Mouse (Mus musculus): ENCODE measurements around the gene Pdzrn4.

The Pdzrn4 gene

GRCm38 (mm10) chr15:92587431-92587830 lies 190.8 kb downstream of the Pdzrn4 start:
- DNase-seq (ENCODE audit: low spot score) = no peak

- DNase-seq (ENCODE audit: low spot score) = no peak
Measured at GRCm38 (mm10) chr15:92594721-92595120, 198.0 kb downstream of the Pdzrn4 start.

DNA sequence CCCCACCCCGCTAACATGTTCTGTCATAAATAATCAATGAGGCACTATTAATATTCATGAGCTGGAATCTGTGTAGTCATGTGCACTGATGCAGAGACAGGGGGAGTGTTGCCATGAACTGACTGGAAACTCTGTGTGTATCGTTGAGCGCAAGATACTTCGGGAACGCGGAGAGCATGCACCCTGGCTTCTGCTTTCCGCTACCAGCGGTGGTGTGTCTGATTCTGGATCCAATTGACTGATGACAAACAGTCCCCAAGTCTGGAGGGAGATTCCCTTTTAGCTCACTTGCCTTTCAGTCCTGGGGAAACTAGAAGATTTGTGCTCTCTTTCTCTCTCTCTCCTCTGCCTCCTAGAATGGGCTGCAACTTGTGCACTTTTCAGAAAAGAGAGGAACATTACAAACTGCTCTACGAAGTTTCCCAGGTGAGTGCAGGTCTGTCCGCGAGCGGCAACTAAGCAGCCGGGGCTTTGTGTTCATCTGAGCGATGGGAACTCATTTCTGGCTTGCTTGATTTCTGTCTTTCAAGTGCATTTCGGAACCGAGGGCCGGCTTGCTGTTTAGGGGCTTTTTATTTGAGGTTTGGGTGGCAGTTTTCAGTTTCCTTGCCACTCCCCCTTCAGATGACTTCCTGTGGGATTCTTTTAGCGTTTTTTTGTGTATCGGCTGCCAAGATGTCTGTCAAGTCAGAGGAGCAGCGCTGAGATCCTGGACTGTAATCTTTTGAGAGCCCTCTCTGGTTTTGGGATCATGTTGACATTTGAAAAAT lies 200.5 kb downstream of the Pdzrn4 start:
- DNase-seq (ENCODE audit: low spot score) = no peak

- DNase-seq (ENCODE audit: low spot score) = peak; percentile 6
Measured at GRCm38 (mm10) chr15:92598380-92599295, 202.0 kb downstream of the Pdzrn4 start.

DNA sequence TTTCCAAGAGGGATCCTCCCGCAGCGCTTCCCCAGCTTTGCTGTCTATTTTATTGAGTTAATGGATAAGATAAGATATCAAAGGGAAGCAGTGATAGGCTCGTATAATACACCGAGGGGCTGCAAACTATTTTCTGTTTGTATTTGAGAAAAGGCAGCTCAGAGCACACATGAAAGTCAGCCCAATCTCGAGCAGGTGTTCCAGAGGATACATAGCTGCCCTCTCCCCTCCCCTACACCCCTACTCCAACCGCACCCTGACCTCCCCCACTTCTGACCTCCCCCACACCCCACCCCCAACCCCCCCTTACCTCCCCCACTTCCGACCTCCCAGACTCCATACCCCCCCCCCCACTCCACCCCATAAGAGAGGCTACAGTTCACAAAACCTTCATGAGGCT lies 202.7 kb downstream of the Pdzrn4 start:
- DNase-seq (ENCODE audit: low spot score) = no peak

- no peak for DNase-seq (ENCODE audit: low spot score)
Measured at GRCm38 (mm10) chr15:92610866-92611265, 214.2 kb downstream of the Pdzrn4 start.

DNA sequence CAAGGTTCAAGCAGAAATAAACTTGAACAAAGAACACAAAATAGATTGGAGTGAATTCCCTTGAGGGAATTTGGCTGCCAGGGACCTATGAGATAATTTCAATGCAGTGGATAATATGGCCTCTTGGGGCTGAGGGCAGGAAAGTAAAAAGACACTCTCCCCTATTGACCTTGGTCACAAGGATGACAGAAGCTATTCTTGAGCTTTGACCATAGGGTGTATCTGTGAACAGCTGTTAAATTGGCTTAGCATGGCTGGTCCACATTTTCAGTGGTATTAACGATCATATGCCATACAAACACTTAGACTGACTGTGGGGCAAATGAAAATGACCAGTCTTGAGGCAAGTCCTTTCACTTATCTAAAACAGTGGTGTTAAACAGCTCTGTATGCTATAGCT lies 215.7 kb downstream of the Pdzrn4 start:
- no peak for DNase-seq (ENCODE audit: low spot score)

DNA sequence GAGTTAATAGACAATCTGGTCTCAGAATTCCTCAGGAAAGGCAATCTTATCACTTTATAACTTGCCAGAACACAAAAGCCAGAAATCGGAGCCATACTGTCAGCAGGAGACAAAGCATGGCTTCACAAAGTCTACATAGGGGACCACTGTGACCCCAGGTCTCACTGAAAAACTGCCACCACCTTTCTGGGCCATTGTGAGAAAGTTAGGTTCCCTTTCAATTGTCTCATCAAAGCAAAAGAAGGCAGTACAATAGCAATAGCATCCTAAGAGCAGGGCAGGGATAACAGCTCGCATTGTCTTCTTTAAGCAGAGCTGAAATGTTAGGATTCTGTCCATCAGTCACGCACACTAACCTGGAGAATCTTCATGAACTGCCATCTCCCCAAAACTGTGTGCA lies 216.5 kb downstream of the Pdzrn4 start:
- DNase-seq (ENCODE audit: low spot score) = no peak

GRCm38 (mm10) chr15:92621731-92622234 lies 225.1 kb downstream of the Pdzrn4 start:
- no peak for DNase-seq (ENCODE audit: low spot score)

DNA sequence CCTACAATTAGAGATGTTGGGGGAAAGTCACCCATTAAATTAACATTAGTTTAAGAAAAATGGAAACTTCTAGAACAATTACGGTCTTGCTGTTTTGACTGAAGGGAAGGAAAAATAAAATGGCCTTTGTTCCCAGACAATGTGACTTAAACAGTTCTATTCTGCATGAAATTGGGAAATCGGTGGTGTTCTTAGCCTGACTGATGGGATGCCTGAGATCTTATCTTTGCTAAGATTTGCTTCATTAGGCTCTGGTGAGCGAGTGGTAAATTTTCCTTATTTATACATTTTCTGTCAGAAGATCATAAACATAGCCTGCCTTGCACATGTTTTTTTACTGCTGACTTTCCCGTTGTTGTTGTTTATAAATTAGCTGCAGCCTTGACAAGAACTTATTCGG lies 225.6 kb downstream of the Pdzrn4 start:
- no peak for DNase-seq (ENCODE audit: low spot score)

DNA sequence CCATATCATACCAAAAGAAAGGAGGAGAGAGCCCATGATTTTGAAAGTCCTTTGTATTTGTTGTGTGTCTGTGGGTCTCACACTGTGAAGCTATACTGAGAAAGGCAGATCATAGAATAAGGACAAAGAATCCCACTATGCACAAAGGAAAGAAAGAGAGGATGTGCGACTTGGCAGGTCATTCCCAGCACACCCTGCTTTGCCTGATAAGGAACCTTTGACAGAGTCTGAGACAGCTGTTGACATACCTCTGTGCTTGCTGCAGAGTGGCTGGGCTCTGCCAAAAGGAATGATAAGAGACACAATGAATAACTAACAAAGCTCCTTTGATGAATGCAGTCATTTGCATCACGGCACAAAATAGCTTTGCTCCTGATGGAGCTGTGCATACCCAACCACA lies 232.5 kb downstream of the Pdzrn4 start:
- DNase-seq (ENCODE audit: low spot score) = no peak

GRCm38 (mm10) chr15:92634044-92634610 lies 237.4 kb downstream of the Pdzrn4 start:
- DNase-seq (ENCODE audit: low spot score) = no peak

GRCm38 (mm10) chr15:92640212-92641082 lies 243.8 kb downstream of the Pdzrn4 start:
- DNase-seq (ENCODE audit: low spot score) = no peak

DNA sequence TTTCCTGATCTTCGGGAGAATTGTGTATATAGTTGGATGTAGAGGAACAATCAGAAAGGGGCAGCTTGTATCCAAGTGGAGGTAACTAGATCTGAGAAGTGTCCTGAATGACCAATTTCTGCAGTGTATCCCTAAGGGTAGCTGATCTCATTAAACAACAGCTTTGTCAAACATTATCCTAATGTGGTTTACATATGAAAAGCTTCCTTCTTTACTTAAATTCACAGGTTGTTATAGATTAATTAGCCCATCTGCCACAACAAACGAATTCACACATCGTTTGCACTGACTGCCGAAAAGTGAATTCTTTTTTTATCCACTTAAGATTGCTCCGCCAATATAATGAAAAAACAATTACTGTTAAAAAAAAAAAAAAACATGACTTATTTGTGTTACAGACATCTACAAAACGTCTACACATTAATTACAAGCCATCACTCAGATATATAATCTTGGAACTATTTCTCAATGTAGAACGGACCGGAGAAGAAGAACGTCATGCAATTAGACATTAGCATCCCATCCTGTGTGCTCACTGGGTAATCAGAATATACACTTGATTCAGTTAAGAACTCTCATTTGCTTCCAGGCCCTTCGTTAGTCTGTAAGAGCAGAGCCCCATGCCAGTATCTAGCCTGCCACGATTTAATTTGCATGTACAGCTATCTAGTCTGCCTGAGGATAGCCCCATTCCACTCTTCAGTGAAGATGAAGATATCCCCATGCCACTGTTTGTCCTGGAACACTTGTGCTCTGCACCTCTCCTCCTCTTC lies 274.8 kb downstream of the Pdzrn4 start:
- DNase-seq (ENCODE audit: low spot score) = no peak

DNA sequence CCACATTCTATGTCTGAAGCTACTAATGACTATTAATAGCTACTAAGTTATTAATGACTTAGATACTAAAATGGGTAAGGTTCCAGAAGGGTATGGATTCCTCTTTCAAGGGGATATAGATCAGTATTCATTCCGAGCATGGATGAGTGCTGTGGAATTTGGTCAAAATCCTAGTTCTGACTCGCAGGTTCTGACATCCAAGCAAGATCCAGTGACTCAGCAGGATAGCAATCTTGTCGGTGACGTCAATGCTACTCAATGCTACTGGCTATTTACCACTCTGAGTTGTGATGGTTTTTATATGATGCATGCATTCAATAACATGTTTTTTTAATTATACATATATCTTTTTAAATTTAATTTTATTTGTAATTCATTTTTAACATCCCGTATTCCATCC lies 279.4 kb downstream of the Pdzrn4 start:
- no peak for DNase-seq (ENCODE audit: low spot score)

- no peak for DNase-seq (ENCODE audit: low spot score)
Measured at GRCm38 (mm10) chr15:92678377-92678776, 281.7 kb downstream of the Pdzrn4 start.

DNA sequence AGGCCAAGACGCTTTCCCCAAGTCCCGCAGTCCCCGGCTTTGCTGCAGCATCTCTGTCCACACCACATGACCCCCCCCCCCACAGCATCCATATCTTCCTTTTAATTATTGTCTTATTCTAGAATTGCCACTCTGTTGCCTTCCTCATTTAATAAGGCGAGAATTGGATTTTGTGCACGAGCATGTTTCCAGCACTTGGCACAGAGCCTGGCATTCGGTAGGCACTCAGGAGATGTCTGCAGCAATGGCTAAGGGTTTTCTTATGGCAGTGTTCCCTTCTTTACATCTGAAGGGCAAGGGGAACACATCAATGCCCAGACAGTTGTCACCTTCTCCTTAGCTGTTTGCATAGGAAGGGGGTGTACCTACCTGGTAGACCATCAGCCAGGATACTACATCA lies 282.9 kb downstream of the Pdzrn4 start:
- no peak for DNase-seq (ENCODE audit: low spot score)

DNA sequence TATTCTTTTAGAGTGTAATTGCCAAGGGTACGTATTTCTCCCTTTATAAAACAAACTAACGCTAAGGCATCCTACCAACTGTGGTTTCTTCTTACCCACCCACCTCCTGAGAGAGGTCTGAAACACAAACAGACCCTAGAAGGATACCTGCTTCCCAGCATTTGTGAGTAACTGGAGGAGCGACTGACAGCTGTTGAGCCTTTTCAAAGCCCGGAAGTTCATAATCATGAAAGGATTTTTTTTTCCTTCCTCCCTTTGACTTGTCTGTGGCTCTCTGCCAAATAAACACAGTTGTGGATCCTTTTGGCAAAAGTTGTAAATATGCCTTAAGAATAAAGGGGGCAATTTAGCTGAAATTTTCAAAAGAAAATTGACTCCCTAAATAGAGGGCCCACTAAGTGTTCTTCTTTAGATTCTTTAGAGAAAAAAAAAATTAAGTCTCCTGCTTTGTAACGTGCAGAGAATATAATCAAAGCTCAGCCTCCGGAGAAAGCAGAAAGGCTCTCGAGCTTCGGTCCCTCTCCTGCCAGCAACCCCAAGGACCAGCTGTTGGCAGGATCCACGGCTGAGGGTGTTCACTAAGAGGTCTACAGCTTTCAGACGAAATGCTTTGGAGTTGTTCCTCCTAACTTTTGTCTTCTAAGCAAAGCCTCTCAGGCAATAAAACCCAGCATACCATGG lies 299.7 kb downstream of the Pdzrn4 start:
- DNase-seq (ENCODE audit: low spot score) = no peak

DNA sequence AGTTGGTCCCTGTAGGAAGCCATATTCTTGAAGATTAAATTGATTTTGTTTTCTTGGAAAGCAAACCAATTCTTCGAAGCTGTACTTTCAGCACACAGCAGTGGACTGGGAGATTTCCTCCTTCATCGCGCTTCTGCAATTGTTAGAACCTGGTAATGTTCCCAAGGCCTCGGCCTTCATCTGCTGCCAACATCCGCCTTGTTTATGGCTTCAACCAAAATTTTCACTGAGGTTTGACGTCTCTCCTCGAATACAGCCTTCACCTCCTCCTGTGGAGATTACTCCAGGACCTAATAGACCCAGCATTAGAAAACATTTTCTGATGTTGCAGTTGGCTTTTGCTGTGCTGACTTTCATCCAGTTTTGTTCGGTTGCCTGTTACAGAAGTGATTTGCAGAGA lies 307.5 kb downstream of the Pdzrn4 start:
- DNase-seq (ENCODE audit: low spot score) = no peak

DNA sequence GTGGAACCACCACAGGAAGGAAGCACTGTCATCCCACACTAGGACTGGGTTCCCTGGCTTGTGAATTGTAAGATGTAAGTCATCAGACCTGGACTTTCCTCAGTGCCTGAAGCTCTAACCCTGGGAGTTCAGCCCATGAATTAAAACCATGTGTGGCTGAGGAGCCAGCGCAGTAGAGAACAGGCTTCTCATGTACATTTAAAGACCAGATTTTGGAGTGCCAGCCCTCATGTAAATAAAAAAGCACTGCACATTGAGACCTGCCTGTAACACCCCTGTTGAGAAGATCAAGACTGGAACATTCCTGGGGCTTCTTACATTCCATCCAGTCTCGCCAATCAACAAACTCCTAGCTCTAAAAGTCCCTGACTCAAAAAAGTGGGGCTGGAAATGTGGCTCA lies 342.0 kb downstream of the Pdzrn4 start:
- DNase-seq (ENCODE audit: low spot score) = no peak

All from urinary bladder, postnatal 14 days (tissue).